Mouse (Mus musculus): ENCODE measurements around the gene Mob4. TPM values are rescaled to one million over a fixed set of nuclear protein-coding genes. Genes with fewer than 3 reads are reported as not detected.

The Mob4 gene
- polyA plus RNA-seq, 1 experiment from 2014 or later, result 145 TPM

GRCm38 (mm10) chr1:55157329-55157728 is 26.3 kb downstream of the Mob4 start:
- Histone ChIP-seq H3K4me1 (replicated peaks; ENCODE audit: control insufficient read depth, insufficient read depth, low read length) (no peaks in the 10 kb centered on the region), H3K36me3 (ENCODE audit: control insufficient read depth, insufficient read depth, low read length) (peaks cover 20% of the 10 kb centered on the region), H3K4me2 (ENCODE audit: low read depth, low read length) (no peak overlapping the region), H3K9ac (ENCODE audit: low read length) (no peak overlapping the region), H3K27ac (ENCODE audit: low read length) (no peak overlapping the region), H3K27me3 (ENCODE audit: control insufficient read depth, insufficient read depth, low read depth, low read length) (no peaks in the 10 kb centered on the region), H3K9me3 (ENCODE audit: control insufficient read depth, low read length) (no peaks in the 10 kb centered on the region), H3K4me3 (ENCODE audit: low read length) (no peak overlapping the region)
- 96% methylated on average over 4 of the region's 4 CpGs for WGBS
- ATAC-seq (ENCODE audit: low read depth), result no peak

DNA sequence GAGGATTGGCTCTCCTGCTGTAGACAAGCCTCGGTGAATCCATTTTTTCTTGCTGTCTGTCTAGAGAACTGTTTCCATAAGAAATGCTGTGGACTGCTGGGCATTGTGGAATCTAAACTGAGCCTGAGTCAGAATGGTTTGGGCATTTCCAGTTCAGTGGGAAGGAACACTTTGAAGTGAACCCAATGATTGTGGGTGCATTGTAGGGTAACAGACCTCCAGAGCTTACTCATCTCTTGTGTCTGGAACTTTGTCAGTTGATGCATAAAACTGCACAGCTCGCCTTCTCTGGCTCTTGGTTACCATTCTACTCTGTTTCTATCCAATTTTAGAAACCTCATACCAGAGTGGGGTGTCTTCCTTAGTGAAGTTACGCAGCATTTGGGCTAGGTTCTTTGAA is 27.2 kb downstream of the Mob4 start:
- Histone ChIP-seq H3K4me1 (replicated peaks; ENCODE audit: control insufficient read depth, insufficient read depth, low read length) (no peaks in the 10 kb centered on the region), H3K9me3 (ENCODE audit: control insufficient read depth, low read length) (no peaks in the 10 kb centered on the region), H3K9ac (ENCODE audit: low read length) (no peak overlapping the region), H3K27me3 (ENCODE audit: control insufficient read depth, insufficient read depth, low read depth, low read length) (no peaks in the 10 kb centered on the region), H3K4me2 (ENCODE audit: low read depth, low read length) (no peak overlapping the region), H3K36me3 (ENCODE audit: control insufficient read depth, insufficient read depth, low read length) (peaks cover 20% of the 10 kb centered on the region), H3K27ac (ENCODE audit: low read length) (no peak overlapping the region), H3K4me3 (ENCODE audit: low read length) (no peak overlapping the region)
- ATAC-seq (ENCODE audit: low read depth), result no peak
- WGBS, result 92% methylated on average over 3 of the region's 3 CpGs

DNA sequence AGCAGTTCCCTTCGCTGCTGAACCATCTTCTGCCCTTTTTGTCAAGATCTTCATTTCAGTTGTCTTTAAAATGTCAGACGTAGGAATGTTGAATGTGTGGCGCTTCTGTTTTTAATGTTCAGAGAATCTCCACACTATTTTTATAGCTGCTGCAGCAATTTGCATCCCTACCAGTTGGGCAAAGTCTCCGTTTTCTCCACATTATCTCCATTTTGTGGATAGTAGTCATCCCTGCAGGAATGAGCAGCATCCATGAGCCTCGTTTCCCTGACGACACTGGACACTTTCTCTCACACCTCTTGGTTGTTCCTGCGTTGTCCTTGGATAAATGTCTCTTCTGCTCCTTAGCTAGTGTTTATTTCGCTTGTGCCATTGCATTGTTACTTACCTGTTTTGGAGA is 27.8 kb downstream of the Mob4 start:
- no peak overlapping the region for H3K4me3 ChIP-seq (ENCODE audit: low read length)
- H3K27ac ChIP-seq (ENCODE audit: low read length), result no peak overlapping the region
- H3K9me3 ChIP-seq (ENCODE audit: control insufficient read depth, low read length), result no peaks in the 10 kb centered on the region
- no peaks in the 10 kb centered on the region for H3K4me1 ChIP-seq (replicated peaks; ENCODE audit: control insufficient read depth, insufficient read depth, low read length)
- no peak overlapping the region for H3K4me2 ChIP-seq (ENCODE audit: low read depth, low read length)
- 88% methylated on average over 8 of the region's 8 CpGs for WGBS
- H3K27me3 ChIP-seq (ENCODE audit: control insufficient read depth, insufficient read depth, low read depth, low read length), result no peaks in the 10 kb centered on the region
- H3K36me3 ChIP-seq (ENCODE audit: control insufficient read depth, insufficient read depth, low read length), result peaks cover 20% of the 10 kb centered on the region
- ATAC-seq (ENCODE audit: low read depth), result no peak
- H3K9ac ChIP-seq (ENCODE audit: low read length), result no peak overlapping the region

GRCm38 (mm10) chr1:55160218-55160617 is 29.2 kb downstream of the Mob4 start:
- H3K9ac ChIP-seq (ENCODE audit: low read length), result no peak overlapping the region
- no peak overlapping the region for H3K27ac ChIP-seq (ENCODE audit: low read length)
- H3K9me3 ChIP-seq (ENCODE audit: control insufficient read depth, low read length), result no peaks in the 10 kb centered on the region
- no peaks in the 10 kb centered on the region for H3K4me1 ChIP-seq (replicated peaks; ENCODE audit: control insufficient read depth, insufficient read depth, low read length)
- H3K4me3 ChIP-seq (ENCODE audit: low read length), result no peak overlapping the region
- no peaks in the 10 kb centered on the region for H3K27me3 ChIP-seq (ENCODE audit: control insufficient read depth, insufficient read depth, low read depth, low read length)
- peaks cover 19% of the 10 kb centered on the region for H3K36me3 ChIP-seq (ENCODE audit: control insufficient read depth, insufficient read depth, low read length)
- no peak overlapping the region for H3K4me2 ChIP-seq (ENCODE audit: low read depth, low read length)
- 91% methylated on average over 3 of the region's 3 CpGs for WGBS
- no peak for ATAC-seq (ENCODE audit: low read depth)

DNA sequence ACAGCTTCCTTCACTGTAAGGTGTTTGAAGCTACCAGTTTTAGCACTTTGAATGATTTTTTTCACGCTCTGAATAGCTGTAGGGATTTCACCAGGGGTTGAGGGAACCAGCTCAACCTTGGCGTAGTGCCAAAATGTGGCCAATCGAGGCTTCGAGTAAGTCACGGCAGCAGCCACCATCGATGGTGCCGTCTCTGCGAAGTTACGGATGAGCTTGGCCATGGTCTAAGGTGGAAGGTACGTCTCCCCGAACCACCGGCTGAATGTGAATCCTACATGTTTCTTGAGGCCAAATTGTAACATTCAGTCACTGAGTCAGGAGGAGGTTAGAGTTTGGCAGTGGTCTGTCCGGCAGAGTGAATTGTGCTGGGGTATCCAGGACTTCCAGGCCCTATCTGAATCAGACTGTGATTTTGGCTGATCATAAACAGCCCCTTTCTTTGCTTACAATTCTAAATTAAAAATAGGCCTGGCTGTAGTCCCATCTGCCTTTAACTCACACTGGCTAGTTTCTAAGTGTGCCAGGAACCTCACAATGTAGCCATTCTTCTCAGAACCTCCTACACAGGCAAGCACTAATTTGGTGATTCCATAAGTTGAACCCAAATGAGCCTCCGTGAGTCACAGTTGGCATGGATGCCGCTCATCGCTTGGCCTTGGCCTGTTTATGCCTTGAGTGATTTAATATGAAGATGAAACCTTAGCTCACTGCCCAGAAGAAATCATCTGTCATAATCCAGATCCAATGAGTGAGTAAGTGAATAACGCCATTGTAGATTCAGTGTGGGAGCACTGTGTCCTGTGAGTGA is 30.0 kb downstream of the Mob4 start:
- ATAC-seq (ENCODE audit: low read depth), result no peak
- WGBS, result 85% methylated on average over 17 of the region's 17 CpGs
- H3K4me3 ChIP-seq (ENCODE audit: low read length), result no peak overlapping the region

GRCm38 (mm10) chr1:55161895-55162294 is 30.9 kb downstream of the Mob4 start:
- no peak overlapping the region for H3K4me2 ChIP-seq (ENCODE audit: low read depth, low read length)
- no peaks in the 10 kb centered on the region for H3K27me3 ChIP-seq (ENCODE audit: control insufficient read depth, insufficient read depth, low read depth, low read length)
- no peak overlapping the region for H3K9ac ChIP-seq (ENCODE audit: low read length)
- no peak overlapping the region for H3K4me3 ChIP-seq (ENCODE audit: low read length)
- no peak for ATAC-seq (ENCODE audit: low read depth)
- H3K36me3 ChIP-seq (ENCODE audit: control insufficient read depth, insufficient read depth, low read length), result peaks cover 3% of the 10 kb centered on the region
- no peaks in the 10 kb centered on the region for H3K4me1 ChIP-seq (replicated peaks; ENCODE audit: control insufficient read depth, insufficient read depth, low read length)
- H3K27ac ChIP-seq (ENCODE audit: low read length), result no peak overlapping the region
- WGBS, result 77% methylated on average over 7 of the region's 7 CpGs
- H3K9me3 ChIP-seq (ENCODE audit: control insufficient read depth, low read length), result no peaks in the 10 kb centered on the region

More for the DNA sequence above, 30.0 kb downstream of the Mob4 start:
- Histone ChIP-seq H3K36me3 (ENCODE audit: control insufficient read depth, insufficient read depth, low read length) (peaks cover 12% of the 10 kb centered on the region), H3K27me3 (ENCODE audit: control insufficient read depth, insufficient read depth, low read depth, low read length) (no peaks in the 10 kb centered on the region), H3K4me2 (ENCODE audit: low read depth, low read length) (no peak overlapping the region), H3K27ac (ENCODE audit: low read length) (no peak overlapping the region), H3K9ac (ENCODE audit: low read length) (no peak overlapping the region), H3K9me3 (ENCODE audit: control insufficient read depth, low read length) (no peaks in the 10 kb centered on the region), H3K4me1 (replicated peaks; ENCODE audit: control insufficient read depth, insufficient read depth, low read length) (no peaks in the 10 kb centered on the region)

GRCm38 (mm10) chr1:55162781-55163180 is 31.8 kb downstream of the Mob4 start:
- Histone ChIP-seq H3K27ac (ENCODE audit: low read length) (no peak overlapping the region), H3K36me3 (ENCODE audit: control insufficient read depth, insufficient read depth, low read length) (no peaks in the 10 kb centered on the region), H3K9me3 (ENCODE audit: control insufficient read depth, low read length) (no peaks in the 10 kb centered on the region), H3K4me3 (ENCODE audit: low read length) (no peak overlapping the region), H3K4me1 (replicated peaks; ENCODE audit: control insufficient read depth, insufficient read depth, low read length) (no peaks in the 10 kb centered on the region), H3K27me3 (ENCODE audit: control insufficient read depth, insufficient read depth, low read depth, low read length) (no peaks in the 10 kb centered on the region), H3K4me2 (ENCODE audit: low read depth, low read length) (no peak overlapping the region), H3K9ac (ENCODE audit: low read length) (no peak overlapping the region)
- 69% methylated on average over 5 of the region's 5 CpGs for WGBS
- no peak for ATAC-seq (ENCODE audit: low read depth)

DNA sequence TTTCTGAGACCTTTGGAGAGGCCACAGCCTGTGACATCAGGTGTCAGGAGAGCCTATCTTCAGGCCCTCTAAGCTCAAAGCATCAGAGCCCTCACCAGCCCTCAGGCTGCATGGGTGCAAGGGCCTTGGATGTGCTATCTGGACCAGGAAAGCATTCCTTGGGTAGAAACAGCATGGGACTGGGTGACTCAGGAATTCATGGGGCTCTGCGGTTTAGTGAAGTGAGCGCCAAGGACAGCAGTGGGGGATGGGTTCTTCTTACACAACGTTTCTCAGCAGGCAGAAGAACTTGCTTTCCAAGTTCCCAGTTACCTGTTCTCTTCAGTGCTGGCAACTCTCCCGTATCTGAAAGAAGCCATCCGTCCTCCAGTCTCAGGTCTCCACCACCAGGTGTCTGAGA is 33.0 kb downstream of the Mob4 start:
- H3K9me3 ChIP-seq (ENCODE audit: control insufficient read depth, low read length), result peaks cover under 1% of the 10 kb centered on the region; the same call in 1 of the 2 replicates
- no peaks in the 10 kb centered on the region for H3K36me3 ChIP-seq (ENCODE audit: control insufficient read depth, insufficient read depth, low read length)
- no peak overlapping the region for H3K27ac ChIP-seq (ENCODE audit: low read length)
- no peak overlapping the region for H3K9ac ChIP-seq (ENCODE audit: low read length)
- ATAC-seq (ENCODE audit: low read depth), result peak; percentile 56
- no peaks in the 10 kb centered on the region for H3K27me3 ChIP-seq (ENCODE audit: control insufficient read depth, insufficient read depth, low read depth, low read length)
- H3K4me2 ChIP-seq (ENCODE audit: low read depth, low read length), result no peak overlapping the region
- WGBS, result 46% methylated on average over 5 of the region's 5 CpGs
- H3K4me1 ChIP-seq (replicated peaks; ENCODE audit: control insufficient read depth, insufficient read depth, low read length), result no peaks in the 10 kb centered on the region
- H3K4me3 ChIP-seq (ENCODE audit: low read length), result no peak overlapping the region

- Histone ChIP-seq H3K27me3 (ENCODE audit: control insufficient read depth, insufficient read depth, low read depth, low read length) (no peaks in the 10 kb centered on the region), H3K36me3 (ENCODE audit: control insufficient read depth, insufficient read depth, low read length) (0 out of 2 replicates have a peak, but pooled peaks cover 2% of the 10 kb centered on the region), H3K4me2 (ENCODE audit: low read depth, low read length) (no peak overlapping the region), H3K4me3 (ENCODE audit: low read length) (no peak overlapping the region), H3K9me3 (ENCODE audit: control insufficient read depth, low read length) (peaks cover 4% of the 10 kb centered on the region), H3K9ac (ENCODE audit: low read length) (no peak overlapping the region), H3K27ac (ENCODE audit: low read length) (no peak overlapping the region), H3K4me1 (replicated peaks; ENCODE audit: control insufficient read depth, insufficient read depth, low read length) (no peaks in the 10 kb centered on the region)
- no peak for ATAC-seq (ENCODE audit: low read depth)
- 79% methylated on average over 4 of the region's 4 CpGs for WGBS
Observed at GRCm38 (mm10) chr1:55167560-55167959, 36.5 kb downstream of the Mob4 start.
